Mouse (Mus musculus): Measurements from ENCODE around the gene Dst. TPM values are rescaled to one million over a fixed set of nuclear protein-coding genes. Genes with fewer than 3 reads are reported as not detected.

The Dst gene
- total RNA-seq, 2 experiments from 2014 or later, result 135 to 163 TPM

GRCm38 (mm10) chr1:34237211-34237610 is 329.2 kb downstream of the Dst start:
- no peak for DNase-seq

DNA sequence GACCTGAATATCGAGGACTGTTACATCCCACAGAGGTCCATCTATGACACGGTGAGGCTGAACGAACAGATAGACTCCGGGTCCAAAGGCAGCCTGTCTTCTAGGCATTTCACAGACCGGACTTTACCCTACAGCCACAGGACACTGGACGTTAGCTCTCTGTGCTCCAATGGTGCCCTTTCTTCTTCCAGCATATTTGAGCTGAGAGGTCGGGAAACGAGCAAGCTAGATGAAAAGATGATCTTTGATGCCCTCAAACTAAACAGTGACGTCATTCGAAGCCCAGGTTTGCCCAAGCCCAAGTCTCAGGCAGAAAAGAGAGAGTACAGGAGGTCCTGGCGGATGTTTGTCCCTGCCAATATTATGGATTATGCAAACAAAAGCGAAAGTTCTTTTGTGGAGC is 329.7 kb downstream of the Dst start:
- DNase-seq, result no peak

GRCm38 (mm10) chr1:34238231-34238630 is 330.2 kb downstream of the Dst start:
- no peak for DNase-seq

GRCm38 (mm10) chr1:34244678-34245077 is 336.7 kb downstream of the Dst start:
- DNase-seq, result no peak

- DNase-seq, result peak in 1 of 2 experiments; percentile 15
These were observed 338.1 kb downstream of the Dst start for GRCm38 (mm10) chr1:34245951-34246641.

DNA sequence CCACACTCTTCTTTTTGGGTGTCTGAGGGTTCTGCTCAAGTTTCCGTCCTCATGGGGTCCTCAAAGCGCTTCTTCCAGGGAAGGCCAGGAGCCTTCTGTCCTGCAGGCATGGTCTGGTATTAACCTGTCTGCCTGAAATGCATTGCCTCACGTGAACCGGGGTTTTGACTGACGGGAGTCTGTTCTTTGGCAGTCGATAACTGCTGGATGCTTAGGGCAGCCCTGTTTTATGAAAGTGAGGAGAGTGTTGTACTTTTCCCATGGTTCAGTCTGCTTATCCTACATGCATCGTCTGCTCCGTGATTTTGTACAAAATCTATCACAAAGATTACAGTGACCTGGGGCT is 338.6 kb downstream of the Dst start:
- DNase-seq, result no peak

GRCm38 (mm10) chr1:34251137-34251536 is 343.1 kb downstream of the Dst start:
- peak; percentile 44 to 62 for DNase-seq

DNA sequence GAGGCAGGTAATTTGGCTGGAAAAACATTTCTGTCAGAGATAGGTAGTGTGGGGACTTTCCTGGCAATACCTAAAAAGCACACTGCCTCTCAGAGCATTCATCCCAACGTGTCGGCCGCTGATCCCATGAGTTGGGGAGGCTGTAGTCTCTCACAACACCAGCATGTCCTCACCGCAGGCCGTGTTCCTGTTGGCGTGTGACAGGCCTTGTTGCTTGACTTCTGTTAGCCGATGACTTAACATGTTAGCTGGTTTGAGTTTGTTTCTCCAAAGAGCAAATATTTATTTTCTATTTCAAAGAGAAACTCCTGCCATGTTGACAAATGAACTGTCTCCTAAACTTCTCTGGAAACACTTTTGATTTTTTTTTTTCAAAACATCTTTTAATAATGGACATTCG is 344.2 kb downstream of the Dst start:
- no peak for DNase-seq

DNA sequence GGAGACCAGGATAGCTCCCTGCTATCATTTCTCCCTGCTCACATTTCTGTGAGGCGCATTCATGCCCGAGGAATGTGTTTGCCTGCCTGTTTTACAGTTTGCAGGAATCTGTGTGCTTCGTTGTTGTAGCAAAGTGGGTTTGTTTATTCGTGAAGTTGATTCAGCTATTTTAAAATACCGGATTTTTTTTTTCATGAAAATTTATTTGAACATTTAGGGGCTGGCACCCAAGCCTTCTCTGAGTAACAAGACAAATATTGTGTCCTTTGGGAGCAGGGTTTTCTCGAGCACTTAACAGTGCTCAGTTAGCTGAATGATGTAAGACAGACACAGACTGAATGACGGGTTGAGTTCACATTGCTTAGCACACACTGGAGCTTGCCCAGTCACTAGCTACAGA is 345.9 kb downstream of the Dst start:
- no peak for DNase-seq

DNA sequence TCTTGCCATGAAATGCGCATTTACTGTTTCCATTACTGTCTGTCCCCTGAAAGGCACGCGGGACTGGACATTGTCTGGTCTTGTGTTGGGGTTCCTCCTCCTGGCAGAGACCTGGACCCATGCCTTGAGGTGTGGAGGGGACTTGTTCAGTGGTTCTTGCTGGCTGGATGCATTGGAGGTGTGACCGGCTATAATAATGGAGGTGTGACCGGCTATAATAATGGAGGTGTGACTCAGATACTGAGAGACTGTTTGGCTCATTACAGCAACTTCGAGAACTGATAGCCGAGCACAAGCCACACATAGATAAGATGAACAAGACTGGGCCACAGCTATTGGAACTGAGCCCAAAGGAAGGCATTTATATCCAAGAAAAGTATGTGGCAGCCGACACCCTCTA is 351.9 kb downstream of the Dst start:
- no peak for DNase-seq

DNA sequence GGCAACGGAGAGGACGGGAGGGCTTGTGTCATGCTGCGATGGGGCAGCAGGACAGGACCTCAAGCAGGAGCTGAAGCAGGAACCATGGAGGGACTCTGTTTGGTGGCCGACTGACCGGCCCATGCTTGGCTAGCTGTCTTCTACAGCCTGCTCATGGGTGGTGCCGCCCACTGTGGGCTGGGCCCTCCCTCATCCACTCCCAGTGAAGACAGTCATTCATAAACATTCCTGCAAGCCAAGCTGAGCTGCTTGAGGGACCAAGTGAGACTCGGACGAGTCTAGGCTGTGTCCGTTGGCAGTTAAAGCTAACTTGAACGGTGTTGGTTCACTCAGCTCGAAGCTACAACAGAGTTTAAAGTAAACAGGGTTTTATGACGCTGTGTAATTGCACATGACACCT is 353.0 kb downstream of the Dst start:
- no peak for DNase-seq

- DNase-seq, result no peak
These were observed 360.5 kb downstream of the Dst start for GRCm38 (mm10) chr1:34268520-34268919.

DNA sequence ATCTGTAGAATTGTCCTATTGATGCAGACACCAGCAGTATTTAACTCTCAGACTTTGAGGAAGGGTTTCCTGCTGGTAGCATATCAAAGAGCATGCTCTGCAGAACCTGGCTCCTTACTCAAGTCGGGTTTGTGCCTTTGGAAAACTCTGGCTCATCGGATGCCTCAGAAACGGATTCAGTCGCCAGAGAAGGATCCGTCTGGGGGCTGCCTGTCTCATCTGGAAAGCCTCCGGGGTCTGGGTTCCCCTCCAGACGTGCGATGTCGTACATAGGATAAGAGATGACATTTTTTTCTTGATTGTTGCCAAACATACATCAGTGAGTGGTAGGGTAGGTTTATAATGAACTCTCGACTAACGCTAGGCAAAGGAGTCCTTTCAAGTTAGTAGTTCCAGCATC is 361.6 kb downstream of the Dst start:
- DNase-seq, result no peak

DNA sequence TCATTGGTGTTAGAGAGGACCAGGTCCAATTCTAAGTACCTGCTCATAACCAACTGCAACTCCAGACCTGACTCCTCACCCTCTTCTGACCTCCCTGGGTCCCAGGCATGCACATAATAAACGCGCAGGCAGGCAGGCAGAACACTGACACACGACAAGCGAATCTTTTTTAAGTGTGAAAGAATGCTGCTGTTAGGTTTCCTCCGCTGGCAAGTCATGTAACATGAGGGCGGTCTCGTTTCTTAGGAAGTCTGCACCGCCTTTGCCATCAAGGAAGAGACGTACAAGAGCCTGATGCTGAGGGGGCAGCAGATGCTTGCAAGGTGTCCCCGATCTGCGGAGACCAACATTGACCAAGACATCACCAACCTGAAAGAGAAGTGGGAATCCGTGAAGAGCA is 365.9 kb downstream of the Dst start:
- no peak for DNase-seq

DNA sequence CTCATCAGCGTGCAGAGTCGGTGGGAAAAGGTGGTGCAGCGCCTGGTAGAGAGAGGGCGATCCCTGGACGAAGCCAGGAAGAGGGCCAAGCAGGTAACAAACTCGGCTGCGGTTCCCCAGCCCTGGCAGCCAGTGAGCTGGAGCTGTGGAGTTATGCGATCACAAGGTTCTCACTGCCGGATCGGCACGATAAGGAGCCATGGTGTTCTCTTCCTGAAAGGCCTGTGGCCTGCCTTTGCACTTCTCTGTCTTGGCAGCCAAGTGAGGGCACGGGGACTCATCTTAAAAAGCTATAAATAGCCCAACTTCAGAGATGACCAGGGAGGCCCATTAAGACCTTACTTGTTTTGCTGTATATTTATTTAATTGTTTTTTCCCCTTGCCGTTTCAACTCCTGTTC is 367.8 kb downstream of the Dst start:
- no peak for DNase-seq

DNA sequence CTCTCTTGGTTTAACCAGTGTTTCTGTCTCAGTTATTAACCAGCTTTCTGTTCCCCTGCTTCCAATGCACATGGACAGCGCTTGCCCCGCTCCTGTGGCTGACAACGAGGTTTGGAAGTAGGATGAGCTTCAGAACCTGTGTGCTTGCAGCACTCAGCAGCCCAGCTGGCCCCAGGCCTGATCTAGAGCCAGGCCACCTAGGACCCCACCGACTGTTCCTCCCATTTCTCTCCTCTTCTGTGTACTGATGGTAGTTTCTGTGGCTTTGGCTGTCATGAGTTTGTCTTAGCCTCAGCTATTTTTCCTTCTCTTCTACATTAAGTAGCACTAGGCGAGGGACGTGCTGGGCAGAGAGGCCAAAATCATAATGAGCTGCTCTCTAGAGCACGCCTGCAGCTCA is 368.7 kb downstream of the Dst start:
- DNase-seq, result no peak

- no peak for DNase-seq
These were observed 369.2 kb downstream of the Dst start for GRCm38 (mm10) chr1:34277259-34277658.

- no peak for DNase-seq
These were observed 375.5 kb downstream of the Dst start for GRCm38 (mm10) chr1:34283502-34283901.

DNA sequence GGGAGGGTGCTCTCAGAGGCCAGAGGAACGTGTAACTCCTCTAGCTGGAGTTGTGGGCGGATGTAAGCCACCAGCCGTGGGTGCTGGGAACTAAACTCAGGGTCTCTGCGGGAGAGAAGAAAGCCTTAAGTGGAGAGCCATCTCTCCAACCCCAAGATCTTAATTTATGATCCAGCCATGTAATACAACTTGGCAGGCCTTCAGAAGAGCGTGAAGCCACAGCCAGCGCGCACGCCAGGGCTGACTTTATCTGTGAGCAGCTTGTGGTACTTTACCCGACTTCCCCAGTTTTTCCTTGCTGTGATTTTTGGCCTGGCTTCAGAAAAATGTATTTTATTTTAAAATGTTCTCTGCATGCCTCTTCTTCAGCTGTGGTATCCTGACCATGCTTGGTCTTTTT is 377.0 kb downstream of the Dst start:
- DNase-seq, result peak; percentile 50 to 53

DNA sequence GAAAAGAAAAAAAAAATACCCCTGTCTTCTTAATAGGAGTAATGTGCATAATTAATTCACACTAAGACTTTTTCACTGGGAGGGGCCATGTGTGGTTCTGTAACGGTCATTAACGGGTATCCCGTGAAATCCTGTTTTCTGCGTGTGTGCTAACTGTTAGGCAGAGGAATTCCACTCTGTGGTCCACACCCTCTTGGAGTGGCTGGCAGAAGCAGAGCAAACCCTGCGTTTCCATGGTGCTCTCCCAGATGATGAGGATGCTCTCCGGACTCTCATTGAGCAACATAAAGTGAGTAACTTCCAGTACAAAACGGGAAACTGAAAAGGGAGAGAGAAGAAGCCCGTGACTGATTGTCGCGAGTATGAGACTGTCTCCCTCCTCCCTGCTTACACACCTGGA is 379.7 kb downstream of the Dst start:
- DNase-seq, result no peak

- peak; percentile 42 to 55 for DNase-seq
These were observed 380.2 kb downstream of the Dst start for GRCm38 (mm10) chr1:34288181-34288580.

DNA sequence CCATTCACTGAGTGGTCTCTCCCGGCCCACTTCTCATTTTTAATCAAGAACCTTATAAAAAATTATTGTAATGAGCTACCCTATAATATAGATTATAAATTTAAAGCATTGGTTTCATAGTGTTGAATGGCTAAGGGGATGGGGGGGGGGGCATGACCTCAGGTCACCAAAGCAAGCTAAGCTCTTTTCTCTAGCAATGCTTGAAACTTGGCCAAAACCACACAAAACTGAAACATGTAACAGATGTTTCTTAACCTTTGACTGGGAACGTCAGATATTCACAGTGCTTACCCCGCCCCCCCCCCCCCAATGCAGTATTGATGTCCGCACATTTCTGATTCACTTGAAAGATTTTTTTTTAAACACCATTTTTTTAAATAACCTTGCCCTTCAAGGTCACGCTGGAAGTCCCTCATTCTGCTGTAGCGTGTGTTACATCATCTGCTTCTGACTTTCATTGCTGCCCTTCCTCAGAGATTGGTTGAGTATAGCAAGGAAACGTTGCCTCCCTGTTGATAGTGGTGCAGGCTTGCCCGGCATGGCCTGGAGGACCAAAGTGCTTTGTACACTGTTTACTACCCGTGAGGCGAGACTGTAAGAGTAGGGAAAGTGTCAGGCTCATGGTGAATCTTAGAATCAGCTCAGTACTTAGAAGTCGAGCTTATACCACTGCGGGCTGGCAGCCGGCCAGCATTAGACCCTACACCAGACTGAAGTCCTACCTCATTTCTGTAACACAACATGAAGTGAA is 380.9 kb downstream of the Dst start:
- no peak for DNase-seq

- no peak for DNase-seq
These were observed 381.4 kb downstream of the Dst start for GRCm38 (mm10) chr1:34289472-34289748.

- DNase-seq, result peak in 1 of 2 experiments; percentile 23
These were observed 382.3 kb downstream of the Dst start for GRCm38 (mm10) chr1:34290321-34290720.

Data from adrenal gland, postnatal 36 days (tissue).